Mouse (Mus musculus): ENCODE results near the gene 2210016L21Rik.
"Not testable (repeated sequence)": the region's sequence is repeated elsewhere in the genome, so short reads cannot be mapped to it uniquely, and the experiment has no call there.

2210016L21Rik gene

DNA sequence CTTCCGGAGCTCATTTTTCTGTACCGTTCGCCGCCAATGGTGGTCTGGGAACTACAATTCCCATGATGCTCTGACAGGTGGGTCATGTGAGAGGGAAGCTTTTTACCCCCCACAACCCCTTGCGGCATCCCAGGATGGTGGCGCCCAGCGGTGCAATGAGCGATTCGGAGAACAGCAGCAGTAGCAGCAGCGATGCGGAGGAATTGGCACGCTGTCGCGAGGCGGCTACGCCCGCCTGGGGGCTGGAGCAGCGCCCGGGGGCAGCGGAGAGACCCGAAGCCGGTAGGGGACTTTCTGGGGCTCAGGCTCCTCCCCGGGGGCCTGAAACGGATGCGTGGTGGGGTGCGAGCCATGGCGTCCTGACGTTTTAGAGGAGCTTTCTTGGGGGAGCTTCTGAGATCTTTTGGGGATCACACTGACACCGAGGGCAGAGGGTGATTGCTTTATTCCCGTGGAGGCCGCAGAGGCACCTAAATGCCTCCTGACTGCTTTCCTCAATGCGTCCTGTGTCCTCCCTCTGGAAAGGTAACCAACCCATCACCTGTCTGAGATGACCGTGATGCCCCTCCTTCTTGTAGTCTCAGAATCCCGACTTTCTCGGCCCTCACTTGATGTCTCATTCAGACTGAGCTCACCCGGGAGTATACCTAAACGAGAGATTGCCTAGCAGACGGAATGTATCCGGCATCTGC lies at the start of gene 2210016L21Rik:
TSS of gene 2210016L21Rik (plus strand) at position 85 of the 692 bp plus-strand sequence.
- peak; percentile 87 to 88 for DNase-seq (ENCODE audit: low spot score in 2 of 2)

GRCm38 (mm10) chr5:114895542-114895941 lies 46.4 kb upstream of the 2210016L21Rik start:
- no peak for DNase-seq (ENCODE audit: low spot score in 2 of 2)

- DNase-seq (ENCODE audit: low spot score in 2 of 2): no peak
Observed at GRCm38 (mm10) chr5:114896688-114897373, 45.1 kb upstream of the 2210016L21Rik start, which contains the start of gene Oasl2. Gene Oasl2, plus strand, starts transcription at chr5:114896936.

DNA sequence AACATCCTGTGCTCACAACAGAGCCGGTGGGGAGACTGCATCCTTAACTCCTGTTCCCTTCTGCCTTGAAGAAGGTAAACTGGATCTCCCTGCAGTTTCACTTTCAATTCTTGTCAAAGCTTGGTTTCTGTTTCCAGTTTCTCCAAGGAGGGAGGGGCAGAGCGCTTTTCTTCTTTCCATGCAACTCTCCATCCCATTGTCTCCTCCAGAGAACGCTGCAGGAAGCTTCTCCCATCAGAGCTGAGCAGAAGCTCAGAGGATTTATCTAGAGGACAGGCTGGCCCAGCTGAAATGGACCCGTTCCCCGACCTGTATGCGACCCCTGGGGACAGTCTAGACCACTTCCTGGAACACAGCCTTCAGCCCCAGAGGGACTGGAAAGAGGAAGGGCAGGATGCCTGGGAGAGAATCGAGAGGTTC lies 44.6 kb upstream of the 2210016L21Rik start:
- DNase-seq (ENCODE audit: low spot score in 2 of 2): no peak

DNA sequence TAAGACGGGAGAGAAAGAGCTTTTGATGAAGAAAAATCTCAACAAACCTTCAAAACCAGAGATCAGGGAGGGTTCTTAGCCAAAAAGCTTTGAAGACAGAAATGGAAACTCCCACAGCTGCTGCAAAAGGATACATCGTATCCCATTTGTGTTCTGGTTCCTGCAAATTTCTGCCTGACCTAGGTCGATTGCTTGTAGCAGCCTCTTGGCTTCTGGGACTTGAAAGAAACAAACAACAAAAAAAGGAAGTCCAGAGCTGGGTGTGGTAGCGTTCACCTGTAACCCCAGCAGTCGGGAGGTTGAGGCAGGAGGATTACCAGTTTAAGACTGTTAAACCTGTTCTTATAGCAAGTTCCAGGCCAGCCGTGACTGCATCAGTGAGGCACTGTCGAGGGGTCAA lies 43.1 kb upstream of the 2210016L21Rik start:
- no peak for DNase-seq (ENCODE audit: low spot score in 2 of 2)

GRCm38 (mm10) chr5:114902413-114902812 lies 39.5 kb upstream of the 2210016L21Rik start:
- DNase-seq (ENCODE audit: low spot score in 2 of 2): no peak

- DNase-seq (ENCODE audit: low spot score in 2 of 2): no peak
Observed at GRCm38 (mm10) chr5:114908598-114909305, 33.2 kb upstream of the 2210016L21Rik start.

DNA sequence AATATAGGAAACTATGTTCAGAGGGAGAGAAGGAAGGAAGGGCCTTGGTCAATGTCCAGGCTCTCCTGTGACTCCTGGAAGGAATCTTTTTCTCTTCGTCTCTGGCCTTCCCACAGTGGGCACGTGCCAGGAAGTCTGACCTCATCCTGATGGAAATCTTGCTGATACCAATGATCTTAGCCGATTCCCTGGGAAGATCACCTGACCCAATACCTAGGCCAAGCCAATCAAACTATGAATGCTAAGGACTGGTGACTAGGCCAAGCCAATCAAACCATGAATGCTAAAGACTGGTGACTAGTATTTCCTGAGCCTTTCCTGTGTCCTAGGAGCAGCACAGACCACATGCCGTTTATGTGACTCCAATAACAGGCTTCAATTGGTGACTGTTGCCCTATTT lies 28.3 kb upstream of the 2210016L21Rik start:
- DNase-seq (ENCODE audit: low spot score in 2 of 2): no peak

GRCm38 (mm10) chr5:114914855-114915254 lies 27.1 kb upstream of the 2210016L21Rik start:
- DNase-seq (ENCODE audit: low spot score in 2 of 2): peak; percentile 35 to 40

DNA sequence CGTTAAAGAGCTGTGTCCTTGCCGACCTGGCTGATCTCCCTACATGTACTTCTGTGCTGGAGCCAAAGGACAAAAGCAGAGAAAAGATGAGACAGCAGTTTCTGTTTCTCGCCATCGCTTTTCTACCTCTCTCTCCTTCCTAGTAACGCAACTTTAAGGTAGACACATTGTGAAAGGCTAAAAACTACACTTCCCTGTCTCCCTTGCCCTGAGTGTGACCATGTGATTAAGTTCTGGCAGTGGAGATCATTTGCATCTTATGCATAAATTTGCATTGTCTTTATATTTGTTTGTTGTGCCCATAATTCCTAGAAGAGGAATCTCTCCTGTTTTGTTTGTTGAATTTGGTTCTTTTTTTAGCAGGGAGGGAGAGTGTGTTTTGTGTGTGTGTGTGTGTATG lies 26.1 kb upstream of the 2210016L21Rik start:
- no peak for DNase-seq (ENCODE audit: low spot score in 2 of 2)

- DNase-seq (ENCODE audit: low spot score in 2 of 2): no peak
Observed at GRCm38 (mm10) chr5:114916777-114917176, 25.2 kb upstream of the 2210016L21Rik start.

DNA sequence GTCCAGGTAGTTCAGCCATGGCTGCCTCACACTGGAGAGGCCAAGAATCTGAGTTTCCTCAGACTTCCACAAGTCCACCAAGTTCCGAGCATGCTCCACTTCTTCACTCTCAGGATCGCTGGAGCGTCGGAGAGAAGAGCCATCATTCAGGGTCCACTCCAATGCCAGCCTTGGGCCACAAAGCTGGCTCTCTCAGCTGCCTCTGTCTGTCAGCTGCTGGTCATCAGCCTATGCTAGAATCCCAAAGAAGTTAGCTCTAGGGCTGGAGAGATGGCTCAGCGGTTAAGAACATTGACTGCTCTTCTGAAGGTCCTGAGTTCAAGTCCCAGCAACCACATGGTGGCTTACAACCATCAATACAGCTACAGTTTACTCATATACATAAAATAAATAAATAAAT lies 24.6 kb upstream of the 2210016L21Rik start:
- not testable (repeated sequence) for DNase-seq (ENCODE audit: low spot score in 2 of 2)

DNA sequence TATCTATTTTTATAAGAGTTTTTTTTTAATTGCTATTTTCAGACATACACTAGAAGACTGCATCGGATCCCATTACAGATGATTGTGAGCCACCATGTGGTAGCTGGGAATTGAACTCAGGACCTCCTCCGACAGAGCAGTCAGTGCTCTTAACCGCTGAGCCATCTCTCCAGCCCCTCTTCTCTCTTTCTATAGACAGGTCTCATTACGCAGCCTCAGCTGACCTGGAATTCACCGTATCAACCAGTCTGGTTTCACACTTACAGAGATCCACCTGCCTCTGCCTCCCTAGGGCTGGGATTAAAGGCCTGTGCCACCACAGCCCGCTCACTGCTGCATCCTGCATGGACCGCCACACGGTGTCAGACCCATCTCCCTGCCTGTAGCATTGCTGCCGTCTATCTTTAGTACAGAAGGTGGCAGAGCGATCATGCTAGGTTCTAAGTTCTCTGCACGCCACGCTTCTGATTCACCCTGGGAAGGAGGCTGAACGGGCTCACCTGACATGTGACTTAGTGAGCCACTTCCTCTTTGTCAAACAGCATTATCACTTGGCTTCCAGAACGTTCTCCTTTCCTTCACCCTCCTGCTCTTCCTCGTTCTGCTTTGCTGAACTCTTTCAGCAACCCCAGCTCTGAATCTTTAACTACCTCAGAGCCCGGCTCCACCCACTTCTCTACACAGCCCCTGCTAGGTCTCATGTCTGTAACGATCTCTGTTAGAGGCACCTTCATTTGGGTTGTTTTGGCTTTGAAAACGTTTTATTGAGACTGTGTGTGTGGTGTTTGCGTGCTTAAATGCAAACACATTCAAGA lies 20.2 kb upstream of the 2210016L21Rik start:
- peak in 1 of 2 experiments; percentile 16 for DNase-seq (ENCODE audit: low spot score in 2 of 2)

GRCm38 (mm10) chr5:114922366-114922731 lies 19.6 kb upstream of the 2210016L21Rik start:
- no peak for DNase-seq (ENCODE audit: low spot score in 2 of 2)

- DNase-seq (ENCODE audit: low spot score in 2 of 2): no peak
Observed at GRCm38 (mm10) chr5:114922998-114923473, 18.9 kb upstream of the 2210016L21Rik start, which contains the start of gene Oasl1. Gene Oasl1, plus strand, starts transcription at chr5:114923240.

- no peak for DNase-seq (ENCODE audit: low spot score in 2 of 2)
Observed at GRCm38 (mm10) chr5:114926153-114926684, 15.7 kb upstream of the 2210016L21Rik start.

DNA sequence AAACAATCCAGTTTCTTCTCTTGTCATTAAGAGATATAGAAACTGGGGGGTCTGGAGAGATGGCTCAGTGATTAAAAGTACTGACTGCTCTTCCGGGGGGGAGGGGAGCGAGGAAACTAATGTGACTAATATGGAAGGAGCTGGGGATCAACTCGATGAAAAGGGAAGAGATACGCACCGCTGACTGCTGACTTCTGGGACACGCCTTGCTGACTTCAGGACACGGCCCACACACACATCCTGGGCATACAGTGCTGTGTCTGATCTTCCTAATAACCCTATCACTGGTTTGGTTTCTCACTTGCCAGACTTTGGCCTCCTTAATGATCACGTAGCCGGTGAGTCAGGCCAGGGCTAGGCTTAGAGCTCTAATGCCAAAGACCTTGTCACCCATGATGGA lies 15.2 kb upstream of the 2210016L21Rik start:
- no peak for DNase-seq (ENCODE audit: low spot score in 2 of 2)

GRCm38 (mm10) chr5:114931626-114932025 lies 10.3 kb upstream of the 2210016L21Rik start:
- no peak for DNase-seq (ENCODE audit: low spot score in 2 of 2)

DNA sequence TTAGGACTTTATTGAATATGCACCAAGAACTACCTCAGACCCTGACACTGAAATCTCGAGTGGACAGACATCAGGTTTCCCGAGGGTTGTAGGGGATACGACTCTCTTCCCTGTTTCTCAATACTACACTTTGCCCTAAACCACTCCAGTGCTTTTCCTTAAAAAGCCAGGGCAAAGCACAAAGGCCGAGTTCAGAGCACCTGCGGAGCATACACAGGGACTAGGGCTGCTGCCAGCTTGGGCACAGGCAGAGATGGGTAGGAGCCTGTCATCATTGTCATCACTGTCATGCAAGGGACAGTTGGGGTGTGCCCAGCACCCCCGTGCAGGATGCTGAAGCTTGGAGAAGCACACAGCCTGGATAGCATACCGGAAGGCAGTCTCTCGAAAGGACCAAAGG lies 8.8 kb upstream of the 2210016L21Rik start:
- DNase-seq (ENCODE audit: low spot score in 2 of 2): no peak

DNA sequence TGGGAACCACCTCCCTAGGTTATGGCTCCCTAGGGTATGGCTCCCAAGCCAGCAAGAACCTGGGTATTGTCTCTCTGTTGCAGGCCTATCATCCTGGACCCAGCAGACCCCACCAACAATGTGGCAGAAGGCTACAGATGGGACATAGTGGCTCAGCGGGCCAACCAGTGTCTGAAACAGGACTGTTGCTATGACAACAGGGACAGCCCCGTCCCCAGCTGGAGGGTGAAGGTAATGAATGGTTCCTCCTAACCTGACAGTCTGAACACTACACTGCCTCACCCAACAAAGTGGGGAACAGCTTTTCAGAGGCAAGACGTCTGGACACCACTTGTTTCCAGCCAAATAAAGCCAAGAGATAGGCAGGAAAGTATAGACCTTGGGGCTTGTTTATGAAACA lies 6.1 kb upstream of the 2210016L21Rik start:
- no peak for DNase-seq (ENCODE audit: low spot score in 2 of 2)

- not testable (repeated sequence) for DNase-seq (ENCODE audit: low spot score in 2 of 2)
Observed at GRCm38 (mm10) chr5:114941138-114941537, 820 bp upstream of the 2210016L21Rik start.

Measured in frontal cortex, postnatal 36 days (tissue).